Mouse (Mus musculus) kidney, adult 18-20 months (tissue): ENCODE data around the gene Secisbp2.

Source experiments
- DNase-seq: peaks from one replicate; pipeline ENCODE4 v3.0.0; 2021

Secisbp2 gene

DNA sequence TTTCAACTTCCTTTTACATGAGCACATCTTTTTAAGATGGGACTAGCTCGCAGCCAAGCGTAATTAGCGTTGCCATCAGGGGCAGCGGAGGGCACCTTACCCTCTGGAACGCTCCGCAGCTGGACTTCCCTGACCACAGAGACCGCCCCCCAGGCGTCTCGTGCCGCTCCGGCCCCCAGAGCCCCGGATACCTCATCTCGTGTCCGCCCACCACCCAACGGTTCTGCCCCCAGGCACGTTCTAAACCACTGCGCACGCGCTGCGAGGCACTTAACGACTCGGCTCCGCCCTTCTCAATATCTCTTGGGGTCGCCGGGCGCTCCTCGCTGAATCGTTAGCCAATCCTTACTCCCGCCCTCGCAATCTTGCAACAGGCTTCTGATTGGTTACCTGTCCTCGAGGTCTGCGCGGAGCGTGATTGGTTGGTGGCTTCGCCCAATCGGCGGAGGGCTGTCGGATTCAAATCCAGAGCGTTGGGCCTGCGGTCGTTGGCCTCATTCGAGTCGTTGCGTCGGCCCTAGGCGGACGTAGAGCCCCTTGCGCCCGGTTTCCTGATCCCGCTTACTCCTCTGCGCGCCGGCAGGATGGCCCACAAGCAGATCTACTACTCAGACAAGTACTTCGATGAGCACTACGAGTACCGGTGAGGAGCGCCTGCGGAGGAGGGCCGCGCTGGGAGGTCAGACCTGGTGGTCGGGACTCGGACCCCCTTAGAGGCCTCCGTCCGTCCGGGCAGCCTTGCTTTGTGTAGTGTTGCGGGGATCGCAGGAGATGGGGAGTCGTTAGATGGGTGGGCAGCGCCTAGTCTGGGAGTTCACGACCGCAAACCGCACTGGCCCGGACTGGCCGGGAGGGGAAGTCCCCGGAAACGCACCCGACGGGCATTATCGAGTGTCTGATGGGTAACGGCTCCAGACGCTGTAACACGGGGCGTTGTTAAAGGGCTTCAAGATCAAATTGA, 6.4 kb upstream of the Secisbp2 start, which contains the start of gene Cks2:
Gene Cks2, plus strand, starts transcription at position 404 of the 961 bp plus-strand sequence.
- DNase-seq = peak; percentile 96

DNA sequence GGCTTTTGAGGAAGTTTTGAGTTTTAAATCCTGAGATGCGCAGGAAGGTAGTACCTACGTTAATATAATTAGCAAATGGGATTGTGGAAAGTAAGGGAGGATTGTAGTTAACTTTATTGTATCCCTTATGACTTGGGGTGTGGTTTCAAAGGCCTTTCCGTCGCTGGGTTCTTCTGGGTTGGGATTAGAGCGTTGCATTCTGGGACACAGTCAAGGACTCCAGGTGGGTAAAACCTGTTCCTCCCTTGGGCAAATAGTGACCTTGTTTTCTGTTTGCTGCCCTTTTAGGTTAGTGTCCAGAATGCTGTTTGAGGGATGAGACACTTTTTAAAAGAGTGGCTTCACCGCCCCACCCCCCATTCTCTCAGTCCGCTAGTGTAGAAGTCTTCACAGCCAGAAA, 5.6 kb upstream of the Secisbp2 start:
- peak; percentile 40 for DNase-seq

DNA sequence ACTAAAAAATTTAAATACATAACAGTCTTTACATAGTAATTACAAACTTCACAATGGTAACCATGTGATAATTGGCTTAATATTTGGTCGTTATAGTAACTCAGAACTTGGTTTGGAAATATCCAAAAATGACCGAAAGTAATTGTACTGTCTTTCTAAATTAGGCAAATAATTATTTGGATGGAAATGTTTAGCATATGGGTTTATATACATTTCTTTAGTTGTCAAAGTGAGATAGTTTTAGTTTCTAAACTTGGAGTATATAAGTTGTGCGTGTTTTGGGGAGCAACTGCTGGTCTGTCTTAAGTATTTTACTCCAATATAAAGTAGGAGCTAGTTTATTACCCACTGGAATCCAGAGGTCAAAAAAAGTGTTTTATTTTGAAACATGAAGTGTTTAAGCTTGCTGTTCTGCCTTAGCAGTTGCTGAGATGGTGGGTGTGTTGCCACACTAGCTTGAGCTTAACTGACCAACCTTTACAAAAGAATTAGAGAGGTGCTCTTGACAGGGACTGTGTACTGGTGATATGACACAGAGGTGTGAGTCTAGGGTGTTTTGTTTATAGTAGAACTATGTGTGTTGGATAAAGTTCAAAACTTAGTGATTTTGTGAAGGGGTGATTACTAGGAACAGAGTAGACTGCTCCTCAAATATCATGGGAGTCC, 5.0 kb upstream of the Secisbp2 start:
- no peak for DNase-seq

DNA sequence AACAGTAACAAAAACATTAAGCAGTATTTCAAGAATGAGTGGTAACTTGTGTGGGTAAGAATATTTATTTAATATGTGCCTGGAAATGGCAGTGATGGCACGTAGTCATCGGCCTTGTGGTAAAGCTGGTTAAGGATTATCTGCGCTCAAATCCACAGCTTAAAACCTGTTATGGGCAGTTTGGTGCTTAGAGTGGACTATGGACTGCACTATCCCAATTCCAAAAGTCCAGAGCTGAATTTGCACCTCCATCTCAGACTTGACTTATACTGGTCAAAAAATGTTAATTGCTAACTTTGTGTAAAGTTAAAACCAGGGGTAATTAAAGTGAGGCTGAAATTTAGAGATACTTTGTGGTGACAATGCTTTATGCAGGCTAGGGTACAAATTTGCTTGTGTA, 3.7 kb upstream of the Secisbp2 start:
- peak; percentile 45 for DNase-seq

DNA sequence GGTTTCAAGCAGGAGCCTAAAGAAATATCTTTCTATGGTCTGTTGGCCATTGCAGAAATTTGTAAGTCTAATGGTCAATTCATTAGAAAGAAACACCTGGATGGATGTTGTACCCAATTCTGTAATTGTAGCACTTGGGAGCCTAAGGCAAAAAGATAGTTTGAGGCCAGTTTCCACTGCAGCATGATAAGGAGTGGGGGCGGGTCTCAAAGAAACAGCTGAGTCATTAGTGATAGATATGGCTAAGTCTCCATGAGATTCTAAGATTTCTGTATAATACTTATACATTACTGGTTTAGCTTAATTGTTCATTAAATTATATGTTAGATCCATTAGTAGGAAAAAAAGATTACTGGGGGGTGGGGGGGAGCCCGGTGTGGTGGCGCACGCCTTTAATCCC, 3.3 kb upstream of the Secisbp2 start:
- no peak for DNase-seq

DNA sequence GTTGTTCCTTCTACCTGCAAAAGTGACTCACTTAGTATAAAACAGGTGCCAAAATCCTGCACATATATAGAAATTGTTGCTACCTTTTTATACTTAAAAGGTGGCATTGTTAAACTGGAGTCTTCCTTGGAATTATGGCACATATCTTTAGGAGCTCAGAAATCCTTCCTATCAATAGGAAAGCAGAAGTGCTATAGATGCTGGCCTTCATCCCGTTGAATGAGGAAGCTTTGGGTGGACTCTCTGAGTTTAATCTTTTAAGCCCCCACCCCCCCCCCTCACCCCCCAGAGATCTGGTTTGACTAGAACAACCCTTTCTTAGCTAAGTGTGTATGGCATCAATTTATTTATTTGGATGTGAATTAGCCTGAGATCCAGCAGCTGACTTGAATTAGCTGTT, 1.8 kb upstream of the Secisbp2 start:
- DNase-seq = no peak

DNA sequence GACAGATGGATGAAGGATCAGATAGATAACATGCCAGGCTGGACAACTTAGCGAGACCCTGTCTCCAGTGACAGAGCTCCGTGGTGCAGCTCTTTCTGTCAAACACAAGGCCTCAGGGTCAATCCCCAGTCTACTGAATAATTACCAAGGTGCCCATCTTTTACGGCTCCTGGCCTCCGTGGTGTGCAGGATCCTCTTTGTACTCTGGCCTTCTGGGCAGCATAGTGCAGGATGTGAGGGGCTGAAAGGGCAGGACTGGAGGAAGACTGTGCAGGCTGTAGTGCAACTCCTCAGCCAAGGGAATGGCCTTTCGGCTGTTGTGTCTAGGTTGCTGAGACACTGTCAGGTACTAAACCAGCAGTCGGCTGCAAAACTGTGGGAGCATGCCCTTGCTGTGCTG, 1.7 kb downstream of the Secisbp2 start:
- DNase-seq = no peak

DNA sequence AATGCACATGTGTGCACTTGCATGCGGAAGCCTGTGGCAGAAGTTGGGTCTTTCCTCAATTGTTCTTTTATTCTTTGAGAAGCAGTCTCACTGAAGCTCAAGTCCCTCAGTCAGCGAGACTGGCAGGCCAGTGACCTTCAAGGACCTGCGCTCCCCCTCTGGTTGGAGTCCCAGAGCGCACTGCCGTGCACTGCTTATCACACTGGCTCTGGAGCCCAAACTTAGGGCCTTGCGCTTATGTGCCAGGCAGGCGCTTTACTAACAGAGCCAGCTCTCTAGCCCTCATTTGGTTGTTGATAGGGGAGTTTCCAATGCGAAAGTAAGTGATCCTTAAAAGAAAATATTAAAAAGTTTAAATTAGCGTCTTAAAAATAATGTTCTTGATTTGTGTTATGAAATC, 2.5 kb downstream of the Secisbp2 start:
- DNase-seq = no peak

DNA sequence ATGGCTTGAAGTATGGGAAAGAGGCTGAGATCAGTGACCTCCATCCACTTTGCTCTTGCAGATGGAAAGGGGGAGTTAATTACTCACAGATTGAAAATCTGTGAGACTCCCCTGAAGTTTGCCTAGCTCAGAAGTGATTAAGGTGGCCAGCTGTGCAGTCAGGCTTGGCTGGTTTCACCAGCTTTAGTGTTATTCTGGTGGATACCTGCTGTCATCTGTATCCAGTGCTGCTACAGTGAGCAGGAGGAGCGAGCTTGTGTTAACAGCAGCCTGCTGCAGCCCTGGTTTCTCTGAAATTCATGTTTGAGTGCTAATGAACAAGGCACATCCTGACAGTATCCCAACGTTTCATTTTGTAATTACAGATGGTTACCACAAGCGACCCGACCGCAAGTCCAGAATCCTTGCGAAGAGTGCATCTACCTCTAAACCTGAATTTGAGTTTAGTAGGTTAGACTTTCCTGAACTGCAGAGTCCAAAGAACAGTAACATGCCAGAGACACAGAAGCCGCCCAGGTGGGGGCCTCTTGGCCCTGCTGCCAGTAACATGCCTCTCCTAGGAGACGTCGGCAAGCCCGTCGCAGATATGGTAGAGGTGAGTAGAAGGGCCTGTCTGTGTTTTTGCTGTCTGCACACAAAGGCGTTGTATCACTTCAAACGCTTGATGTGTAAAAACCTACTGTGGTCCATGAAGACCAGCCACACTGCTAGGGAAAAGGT, 5.2 kb downstream of the Secisbp2 start:
- peak; percentile 44 for DNase-seq

DNA sequence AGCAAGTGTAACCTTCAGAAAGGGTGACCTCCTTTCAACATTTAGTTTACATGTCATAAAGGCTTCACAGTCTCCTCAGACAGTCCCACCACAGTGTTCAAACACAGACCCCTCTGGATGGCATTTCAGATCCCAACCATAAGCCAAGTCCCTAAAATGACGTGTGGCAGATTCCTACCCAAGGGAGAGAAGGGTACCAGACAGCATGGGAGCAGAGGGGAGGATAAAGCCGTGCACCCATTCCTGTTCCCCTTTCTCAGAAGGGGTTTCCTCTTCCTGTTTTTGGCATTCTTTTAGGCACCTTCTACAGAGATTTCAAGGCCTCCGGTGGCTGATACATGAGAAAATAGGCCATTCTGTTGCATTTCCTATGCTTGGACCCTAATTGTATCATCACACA, 6.6 kb downstream of the Secisbp2 start:
- DNase-seq = no peak

DNA sequence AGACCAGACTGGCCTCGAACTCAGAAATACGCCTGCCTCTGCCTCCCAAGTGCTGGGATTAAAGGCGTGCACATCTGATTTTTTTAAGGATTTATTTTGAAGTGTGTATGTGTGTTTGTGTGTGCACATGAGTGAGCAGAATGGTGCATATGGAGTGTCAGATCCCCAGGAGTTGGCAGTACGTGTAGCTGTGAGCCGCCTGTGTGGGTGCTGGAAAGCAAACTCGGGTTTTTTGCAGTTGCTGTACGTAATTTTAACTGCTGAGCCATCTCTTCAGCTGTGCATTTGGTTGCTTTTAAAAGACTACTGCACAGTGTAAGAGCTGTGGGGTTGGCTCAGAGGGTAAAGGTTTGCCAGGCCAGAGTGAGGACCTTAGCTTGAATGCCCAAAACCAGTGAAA, 8.1 kb downstream of the Secisbp2 start:
- no peak for DNase-seq

DNA sequence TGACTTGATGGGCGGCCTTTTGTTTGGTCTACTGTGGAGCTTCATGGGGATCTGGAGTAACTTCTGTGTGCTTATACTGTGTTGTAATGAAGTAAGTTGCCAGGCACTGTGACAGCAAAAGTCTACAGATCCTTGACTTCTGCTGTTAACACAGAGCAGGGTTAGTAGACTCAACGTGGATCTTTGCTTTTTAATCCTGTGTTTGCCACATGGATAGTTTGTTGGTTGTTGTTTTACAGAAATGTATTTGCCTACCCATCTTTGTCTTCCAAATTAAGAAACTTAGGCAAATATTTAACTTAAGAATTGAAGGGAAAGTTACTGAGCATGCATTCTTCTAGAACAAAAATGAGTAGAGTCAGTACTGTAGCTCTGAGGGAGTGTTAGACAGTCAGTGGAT, 12.1 kb downstream of the Secisbp2 start:
- DNase-seq = no peak

DNA sequence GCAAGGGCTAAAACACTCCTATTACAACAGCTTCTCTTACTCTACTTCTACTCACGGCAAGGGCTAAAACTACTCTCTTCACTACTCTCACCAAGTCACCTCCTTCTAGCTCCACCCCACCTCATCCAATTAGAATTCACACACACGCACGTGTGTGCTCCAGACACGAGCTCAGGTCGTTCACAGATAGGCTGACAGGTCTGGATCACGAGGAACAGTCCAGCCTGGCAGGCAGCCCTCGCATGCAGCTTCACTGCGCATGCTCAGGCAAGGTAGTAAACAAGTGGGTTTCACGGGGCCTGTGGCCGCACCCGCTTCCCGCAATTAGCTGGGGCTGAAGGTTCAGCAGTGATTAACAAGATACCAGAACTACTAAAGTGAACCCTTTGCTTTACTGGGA, 16.7 kb downstream of the Secisbp2 start:
- DNase-seq = peak; percentile 50

DNA sequence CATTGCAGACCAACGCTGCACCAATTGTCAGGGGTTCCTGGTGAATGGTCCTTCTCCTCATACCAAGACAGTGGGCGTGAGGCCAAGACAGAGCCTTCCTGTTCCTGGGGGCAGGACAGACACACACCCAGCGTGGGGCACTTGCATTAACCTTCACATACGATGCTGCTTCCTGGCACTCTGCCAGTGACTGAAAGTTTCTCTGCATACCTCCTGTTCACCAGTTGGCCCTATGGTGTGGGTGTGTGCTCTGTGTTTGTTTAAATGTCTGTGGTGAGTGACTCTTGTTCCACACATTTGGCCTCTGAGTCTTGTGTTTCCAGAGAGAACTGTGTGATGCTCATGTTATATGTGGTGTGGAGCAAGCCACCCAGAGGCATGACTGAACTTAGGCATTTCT, 25.1 kb downstream of the Secisbp2 start:
- DNase-seq = no peak

DNA sequence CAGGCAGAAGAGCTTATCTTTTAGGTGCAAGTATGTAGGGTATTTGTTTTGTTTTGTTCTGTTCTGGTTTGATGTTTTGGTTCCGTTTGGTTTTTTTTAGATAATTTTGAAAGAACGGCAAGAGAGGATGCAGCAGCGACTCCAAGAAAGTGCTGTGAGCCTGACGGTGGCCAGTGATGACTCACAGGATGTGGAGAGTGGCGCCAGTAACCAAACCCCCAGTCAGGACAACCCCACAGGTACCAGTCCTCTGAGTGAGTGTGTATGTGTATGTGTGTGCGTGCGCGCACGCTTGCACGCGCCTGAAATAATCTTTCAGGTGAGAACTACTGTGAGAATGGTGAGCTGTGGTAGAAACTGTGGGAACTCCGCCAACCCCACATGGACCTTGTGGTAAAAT, 25.5 kb downstream of the Secisbp2 start:
- DNase-seq = no peak

DNA sequence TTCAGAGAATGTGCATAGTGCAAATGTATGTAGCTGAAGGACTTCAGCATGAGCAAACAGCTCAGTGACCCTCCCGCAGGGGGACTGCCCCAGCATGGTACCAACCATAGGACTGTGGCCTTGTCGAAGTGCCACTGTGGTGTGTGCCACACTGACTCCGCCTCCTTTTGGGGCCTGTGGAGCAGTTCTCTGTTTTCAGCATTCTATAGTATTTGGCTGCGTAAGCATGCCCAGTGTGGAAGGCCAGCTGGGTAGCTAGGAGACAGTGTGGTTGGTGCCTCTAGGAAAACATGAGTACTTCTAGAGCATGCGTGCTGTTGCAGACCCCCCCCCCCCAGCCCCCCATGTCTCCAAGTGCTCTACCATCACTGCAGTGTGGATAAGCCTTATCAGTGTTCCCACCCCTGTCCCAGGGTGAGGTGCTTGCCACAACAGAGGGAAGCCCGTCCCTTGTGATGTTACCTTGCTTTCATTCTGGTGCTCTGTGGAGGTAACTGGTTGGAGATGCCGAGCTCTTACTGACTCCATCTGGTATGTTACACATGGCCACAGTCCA, 26.2 kb downstream of the Secisbp2 start:
- no peak for DNase-seq

DNA sequence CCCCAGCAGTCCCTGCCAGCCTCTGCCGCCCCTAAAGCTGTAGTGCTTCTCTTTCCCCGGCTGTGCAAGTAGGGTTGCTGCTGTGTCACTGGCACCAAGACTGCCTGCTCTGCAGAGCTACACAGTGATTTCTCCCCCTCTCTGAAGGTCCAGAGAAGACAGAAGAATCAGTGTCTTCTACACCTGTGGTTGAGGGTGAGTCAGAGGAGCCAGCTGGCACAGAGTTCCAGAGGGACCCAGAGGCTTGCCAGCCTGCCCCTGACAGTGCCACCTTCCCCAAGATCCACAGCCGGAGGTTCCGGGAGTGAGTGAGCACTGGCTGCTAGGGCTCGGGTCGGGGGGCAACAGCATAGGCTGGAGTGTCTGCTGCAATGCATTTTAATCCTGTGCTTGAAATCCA, 27.2 kb downstream of the Secisbp2 start:
- no peak for DNase-seq

DNA sequence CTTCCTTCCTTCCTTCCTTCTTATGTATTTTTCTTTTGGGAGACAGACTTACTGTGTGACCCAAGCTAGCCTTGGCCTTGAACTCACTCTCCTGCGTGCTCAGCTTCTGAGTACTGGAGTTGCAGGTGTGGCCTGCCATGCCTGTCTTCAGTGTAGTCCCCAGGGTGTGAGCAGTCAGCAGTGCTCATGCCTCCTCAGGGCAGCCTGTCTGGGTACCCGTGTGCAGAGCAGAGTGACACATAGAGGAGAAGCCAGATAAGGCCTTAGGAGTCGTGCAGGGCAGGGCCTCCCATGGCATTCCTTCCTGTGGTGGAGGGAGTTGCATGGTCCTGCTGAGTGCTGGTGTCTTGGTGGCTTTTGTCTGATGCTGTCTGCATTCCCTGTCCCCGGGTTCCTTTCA, 27.8 kb downstream of the Secisbp2 start:
- DNase-seq = no peak

DNA sequence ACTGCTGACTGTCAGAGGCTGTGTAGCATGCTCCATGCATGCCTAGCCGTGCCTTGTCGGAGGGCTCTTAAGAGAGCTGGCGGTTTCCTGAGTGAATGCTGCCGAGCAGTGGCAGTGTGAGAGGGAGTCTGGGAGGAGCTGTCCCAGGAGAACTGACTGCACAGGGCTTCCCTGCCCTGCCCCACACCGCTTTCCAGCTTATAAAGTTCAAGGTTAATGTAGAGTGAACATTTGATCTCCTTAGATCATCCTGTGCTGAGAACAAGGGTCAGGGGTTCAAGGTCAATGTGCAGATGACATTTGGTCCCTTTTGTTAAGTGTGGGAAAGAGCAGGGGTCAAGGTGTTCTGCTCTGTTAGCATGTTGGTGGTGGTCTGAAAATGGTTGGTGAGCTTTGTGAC, 29.6 kb downstream of the Secisbp2 start:
- DNase-seq = no peak

DNA sequence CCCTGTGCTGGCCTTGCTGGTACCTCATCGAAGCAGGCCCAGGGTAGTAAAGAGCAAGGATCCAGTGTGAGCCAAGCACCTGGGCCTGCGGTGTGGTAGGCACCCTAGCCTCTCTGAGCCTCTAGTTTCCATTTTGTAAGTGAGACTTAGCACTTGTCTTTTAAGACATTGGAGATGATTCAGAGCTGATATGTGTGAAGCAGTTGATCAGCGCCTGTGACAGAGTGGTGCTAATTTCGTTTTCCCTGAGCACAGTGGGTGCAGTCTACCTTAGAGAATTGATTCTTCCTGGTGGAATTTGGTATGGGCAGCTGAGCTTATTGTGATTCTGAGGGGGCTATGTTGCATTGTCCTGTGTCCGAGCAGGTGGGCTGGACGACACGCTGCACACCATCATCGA, 30.1 kb downstream of the Secisbp2 start:
- no peak for DNase-seq

DNA sequence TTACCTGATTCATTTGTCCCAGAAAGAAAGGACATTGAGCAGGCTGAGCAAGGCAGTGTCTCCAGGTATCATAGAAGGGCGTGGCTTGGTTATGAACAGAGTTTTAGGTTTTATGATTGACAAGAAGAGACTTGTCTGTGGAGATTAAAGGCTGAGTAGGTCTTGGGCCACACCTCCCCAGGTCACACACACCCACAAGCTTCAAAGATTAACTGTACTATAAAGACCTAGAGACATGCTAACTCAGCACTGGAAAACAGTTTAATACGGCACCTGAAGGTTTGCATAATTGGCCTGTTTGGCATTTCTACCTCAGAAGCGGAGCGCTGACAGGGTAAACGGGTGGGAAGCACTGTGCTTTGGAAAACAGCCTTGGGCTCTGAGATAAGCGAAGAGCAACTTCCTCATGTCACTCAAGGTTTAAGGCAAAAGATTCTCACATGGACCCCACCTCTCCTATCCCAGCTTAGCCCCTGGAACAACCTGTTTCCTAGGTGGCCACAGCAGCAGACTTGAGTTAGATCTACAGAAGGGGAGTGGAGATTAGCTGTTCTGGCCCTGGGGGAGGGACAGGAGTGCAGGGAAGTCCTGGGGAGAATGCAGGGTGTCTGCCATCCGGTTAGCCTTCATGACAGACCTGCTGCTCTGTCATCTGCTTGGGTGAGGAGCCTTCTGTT, 33.9 kb downstream of the Secisbp2 start:
- DNase-seq = peak; percentile 43

DNA sequence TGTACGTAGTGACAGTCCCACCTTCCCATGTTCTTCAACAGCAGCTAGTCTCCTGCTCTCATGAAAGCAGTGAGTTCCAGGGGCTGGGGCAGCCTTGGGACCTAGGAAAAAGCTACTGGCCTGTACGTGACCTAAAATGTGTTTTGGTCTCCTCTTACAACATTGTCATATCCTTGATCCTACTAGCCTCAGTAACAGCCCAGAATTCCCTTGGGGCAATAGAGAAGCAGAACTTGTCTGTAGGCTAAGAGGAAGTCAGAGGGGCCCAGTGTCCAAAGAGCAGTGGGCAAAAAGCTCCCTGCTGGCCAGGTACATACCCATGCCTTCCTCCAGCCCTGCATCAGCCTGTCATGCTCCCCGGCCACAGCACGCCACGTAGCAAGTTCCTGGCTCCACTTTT, 35.5 kb downstream of the Secisbp2 start:
- no peak for DNase-seq

DNA sequence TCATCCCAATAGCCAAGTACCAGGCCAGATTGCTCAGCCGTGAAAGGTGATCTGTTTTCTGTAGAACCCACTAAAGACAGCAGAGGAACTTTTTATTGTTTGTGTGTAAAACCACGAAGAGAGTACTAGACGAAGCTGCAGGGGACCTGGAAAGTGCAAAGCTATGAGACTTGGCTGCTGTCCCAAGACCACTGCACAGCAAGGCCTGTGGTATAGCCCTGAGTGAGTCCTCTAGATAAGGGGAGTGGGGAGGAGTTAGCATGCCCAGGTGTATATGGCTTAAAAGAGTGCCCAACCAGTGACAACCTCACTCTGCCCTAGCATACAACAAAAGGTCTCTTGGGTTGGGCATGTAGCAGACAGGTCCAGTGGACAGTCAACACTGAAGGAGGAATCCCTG, 37.2 kb downstream of the Secisbp2 start:
- no peak for DNase-seq
